Mouse (Mus musculus): ENCODE results near the gene Git2.
A peak's percentile ranks its signal among the peaks of the same experiment; 100 is the strongest.

The Git2 gene

DNA sequence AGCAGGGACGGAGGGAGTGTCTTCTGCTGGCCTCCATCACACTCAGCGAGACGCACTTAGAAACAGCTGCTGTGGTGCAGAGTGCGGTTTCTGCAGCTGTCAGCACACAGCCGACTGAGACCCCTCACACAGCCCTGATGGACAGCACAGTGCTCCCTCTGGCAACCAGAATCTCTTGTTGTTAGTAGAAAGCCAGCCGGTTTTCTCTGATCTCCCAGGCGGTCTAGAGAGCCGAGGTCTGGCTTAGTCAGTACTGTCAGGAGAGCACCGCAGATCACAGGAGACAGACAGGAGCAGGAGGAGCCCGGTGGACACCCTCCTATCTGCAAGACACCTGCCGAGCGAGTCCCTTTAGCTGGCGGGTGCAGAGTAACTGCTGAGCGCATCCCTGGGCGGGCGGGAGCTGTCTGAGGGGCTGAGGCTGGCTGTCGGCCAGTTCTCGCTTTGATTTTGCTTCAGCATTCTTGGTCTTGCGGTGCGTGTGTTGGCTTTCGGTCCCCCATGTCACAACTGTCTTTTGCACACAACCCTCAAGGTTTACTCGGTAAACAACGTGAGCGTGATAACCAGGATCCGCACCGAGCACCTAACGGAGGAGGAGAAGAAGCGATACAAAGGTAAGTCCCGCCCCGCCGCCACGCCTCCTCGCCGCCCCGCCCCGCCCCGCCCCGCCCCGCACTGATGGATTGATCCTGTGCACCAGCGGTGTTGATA is 21.1 kb upstream of the Git2 start:
- no peak for DNase-seq (ENCODE audit: low spot score in 2 of 2)

DNA sequence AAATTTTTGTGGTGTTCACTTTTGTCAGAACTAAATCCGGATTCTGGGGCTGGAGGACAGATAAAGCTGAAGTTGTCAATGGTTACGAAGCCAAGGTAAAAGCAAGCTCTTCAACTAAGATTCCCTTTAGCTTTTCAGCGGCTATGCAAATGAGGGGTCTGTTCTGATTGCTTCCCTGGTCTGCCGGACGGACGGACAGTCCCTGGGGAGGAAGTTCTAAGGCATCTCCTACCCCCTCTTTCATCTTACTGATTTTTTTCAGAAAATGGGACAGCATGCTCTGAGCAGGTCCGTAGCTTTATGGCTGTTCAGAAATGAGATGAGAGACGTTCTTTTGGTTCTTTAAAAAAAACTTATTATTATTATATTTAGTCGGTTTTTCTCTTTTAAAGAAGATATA is 20.3 kb upstream of the Git2 start:
- DNase-seq (ENCODE audit: low spot score in 2 of 2), result no peak

DNA sequence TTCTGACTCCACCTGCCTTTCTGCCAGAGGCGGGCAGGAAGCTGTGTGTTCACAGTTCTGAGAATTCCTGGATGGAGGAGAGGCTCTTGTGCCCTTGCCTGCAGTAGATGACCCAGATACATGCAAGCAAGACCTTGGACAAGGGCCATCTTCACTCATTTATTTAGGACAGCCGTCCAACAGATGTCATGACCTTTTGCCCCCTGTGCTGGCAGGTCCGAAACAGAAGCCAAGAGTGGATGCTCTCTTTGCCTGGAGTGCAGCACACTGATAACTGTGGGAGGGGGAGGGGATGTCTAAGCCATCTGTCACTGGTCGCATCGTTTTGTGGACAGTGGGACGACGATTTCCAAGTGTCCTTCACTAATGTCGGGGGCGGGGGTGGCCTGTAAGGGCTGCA is 19.9 kb upstream of the Git2 start:
- DNase-seq (ENCODE audit: low spot score in 2 of 2), result no peak

DNA sequence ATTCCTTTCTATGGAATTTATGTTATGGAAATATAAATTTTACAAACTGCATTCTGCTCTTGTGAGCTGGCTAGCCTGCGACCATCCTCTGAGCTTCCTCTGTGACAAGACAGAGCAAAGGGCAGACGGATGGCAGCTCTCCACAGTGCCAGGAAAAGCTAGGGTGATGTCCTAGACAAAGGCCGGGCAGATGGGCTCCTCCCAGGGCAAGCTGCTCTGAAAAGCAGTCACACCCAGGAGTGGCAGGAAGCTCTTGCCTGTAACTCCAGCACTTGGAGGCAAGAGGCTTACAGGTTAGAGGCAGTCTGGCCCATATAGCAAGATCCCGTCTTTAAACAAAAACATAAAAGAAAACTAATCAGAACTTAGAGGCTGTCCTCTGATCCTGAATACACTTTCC is 19.3 kb upstream of the Git2 start:
- DNase-seq (ENCODE audit: low spot score in 2 of 2), result no peak

DNA sequence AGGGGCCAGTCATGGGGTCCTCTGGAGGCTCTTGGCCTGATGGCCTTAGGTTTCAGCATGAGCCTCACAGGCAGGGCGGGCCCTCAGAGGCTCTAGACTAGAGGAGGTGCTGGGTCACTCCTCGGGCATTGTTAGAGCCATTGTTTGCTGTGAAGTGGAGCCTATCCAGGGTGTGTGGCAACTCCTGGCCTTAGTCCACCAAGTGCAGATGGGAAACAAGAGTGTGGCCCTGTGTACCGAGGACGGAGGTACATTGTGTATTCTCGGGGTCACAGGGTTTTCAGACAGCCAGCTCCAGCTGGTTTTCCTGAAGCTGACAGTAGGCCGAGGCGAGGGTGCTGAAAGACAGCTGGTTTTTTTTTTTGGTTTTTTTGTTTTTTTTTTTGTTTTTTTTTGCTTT is 18.0 kb upstream of the Git2 start:
- DNase-seq (ENCODE audit: low spot score in 2 of 2), result no peak

DNA sequence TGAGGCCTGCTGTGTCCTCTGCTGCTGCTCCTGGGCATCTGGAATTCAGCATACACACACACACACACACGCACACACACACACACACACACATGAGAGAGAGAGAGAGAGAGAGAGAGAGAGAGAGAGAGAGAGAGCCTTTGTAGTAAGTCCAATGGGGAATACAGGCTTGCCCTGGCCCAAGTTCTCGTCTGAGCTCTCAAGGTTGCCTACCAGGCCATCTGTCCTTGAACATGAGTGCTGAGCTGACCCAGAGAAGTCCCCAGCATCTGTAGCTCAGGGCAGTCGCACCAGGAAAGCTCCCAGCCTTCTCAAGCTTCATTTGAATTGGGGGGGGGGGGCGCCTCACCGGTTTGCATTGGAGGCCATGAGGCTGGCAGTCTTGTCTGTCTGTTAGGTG is 9.9 kb upstream of the Git2 start:
- no peak for DNase-seq (ENCODE audit: low spot score in 2 of 2)

DNA sequence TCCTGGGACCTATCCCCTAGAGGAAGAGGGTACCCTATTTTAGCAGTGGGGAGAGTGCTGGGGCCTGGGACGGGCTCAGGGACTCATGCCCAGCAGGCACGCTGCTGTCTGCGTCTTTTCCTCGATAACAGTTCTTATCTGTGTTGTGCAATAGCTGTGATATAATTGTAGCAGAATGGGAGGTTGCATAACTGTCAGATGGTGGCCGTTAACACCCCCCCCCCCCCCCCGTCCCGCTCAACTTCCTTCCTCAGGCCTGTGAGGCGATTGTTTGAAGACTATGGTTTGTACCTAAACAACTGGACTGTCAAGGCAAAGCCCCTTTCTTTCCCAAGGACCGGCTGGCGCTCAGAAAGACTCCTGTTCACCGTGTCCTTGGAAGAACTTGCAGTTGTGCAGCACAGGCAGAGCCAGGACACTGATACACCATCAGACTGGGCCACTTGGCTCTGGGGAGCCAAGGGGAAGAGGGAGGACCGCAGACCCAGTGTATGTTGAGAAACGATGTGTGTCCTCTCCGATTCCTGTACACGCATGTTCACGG is 9.4 kb upstream of the Git2 start:
- peak in 1 of 2 experiments; percentile 35 for DNase-seq (ENCODE audit: low spot score in 2 of 2)

DNA sequence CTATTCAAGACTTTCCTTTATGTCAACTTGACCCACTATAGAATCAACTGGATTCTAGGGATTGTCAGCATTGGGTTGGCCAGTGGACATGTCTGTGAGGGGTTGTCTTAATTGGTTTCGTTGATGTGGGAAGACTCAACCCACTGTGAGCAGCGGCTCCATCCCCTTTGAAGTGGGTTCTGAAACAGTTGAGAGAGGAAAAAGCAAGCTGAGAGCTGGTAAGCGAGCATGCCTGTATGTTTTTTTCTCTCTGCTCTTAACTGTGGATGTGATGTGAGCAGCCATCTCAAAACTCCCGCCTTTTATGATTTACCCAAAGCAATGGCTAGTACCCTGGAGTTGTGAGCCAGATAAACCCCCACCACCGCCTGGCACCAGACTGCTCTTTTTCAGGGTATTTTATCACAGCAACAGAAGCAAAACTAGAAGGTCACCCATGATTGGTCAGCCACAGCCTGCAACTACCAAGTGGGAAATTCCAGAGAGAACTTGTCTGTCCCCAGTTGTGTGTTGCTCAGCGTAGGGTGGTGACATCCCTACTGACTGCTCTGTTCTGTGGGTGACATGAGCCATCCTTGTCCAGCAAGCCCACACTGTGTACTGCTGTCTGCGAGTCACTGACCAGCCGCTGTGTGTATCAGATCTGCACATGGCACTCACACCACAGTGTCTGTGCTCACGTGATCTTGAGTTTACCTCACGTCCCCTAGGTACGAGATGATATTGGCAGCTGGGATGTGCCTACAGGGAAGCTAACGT is 8.3 kb upstream of the Git2 start:
- peak in 1 of 2 experiments; percentile 32 for DNase-seq (ENCODE audit: low spot score in 2 of 2)

DNA sequence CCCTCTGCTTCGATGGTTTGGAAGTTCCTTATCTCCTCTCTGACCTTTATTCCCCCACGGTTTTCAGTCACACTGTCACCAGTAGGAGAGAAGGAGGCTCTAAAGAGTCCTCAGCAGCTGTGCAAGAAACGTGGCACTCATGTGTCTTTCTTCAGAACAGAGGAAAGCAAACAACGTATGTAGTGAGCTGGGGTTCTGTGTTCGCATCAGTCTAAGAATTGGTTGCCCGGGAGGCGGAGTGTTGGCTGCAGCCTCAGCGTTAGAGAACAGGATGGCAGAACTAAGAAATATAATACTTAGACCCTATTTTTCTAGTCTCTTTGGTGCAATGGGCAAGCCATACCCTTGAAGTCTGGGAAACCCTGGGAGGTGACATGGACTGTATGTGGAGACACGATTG is 7.7 kb upstream of the Git2 start:
- no peak for DNase-seq (ENCODE audit: low spot score in 2 of 2)

DNA sequence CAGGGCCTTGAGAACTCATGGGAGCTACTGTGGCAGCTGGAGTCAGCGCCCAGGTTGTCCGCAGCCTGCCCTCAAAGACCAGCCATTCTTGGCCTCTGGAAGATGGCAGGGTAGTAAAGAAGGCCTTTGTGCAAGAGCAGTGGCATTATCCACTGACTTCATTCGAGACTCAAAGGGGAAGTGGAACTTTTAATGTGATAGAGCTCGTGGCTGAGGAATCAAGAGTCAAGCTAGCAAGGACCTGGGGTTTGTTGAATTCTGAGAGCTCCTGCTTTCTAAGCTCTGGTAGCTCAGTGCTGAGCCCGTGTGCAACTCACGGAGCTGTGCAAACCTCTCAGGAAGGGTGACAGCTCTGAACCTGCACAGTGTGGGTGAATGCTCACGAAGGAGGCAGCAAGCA is 5.6 kb upstream of the Git2 start:
- DNase-seq (ENCODE audit: low spot score in 2 of 2), result no peak

DNA sequence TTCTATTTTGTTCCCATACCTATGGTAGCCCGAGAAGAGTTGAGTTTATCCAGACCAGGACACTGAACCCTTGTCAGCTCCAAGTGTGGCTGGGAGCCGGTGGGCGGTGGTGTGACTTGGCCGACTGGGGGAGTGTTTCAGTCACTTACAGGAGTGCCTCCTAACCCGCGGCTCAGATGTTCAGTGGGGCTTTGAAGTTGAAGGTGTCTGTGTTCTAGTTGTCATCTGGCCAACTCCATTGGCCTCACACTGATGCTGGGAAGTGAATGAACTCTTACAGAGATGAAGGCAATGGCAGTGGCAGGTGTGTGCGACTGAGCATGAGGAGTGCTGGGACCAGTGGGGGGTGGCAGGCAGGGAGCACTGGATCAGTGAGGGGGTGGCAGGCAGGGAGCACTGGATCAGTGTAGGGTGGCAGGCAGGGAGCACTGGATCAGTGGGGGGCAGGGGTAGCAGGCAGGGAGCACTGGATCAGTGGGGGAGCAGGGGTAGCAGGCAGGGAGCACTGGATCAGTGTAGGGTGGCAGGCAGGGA is 4.7 kb upstream of the Git2 start:
- no peak for DNase-seq (ENCODE audit: low spot score in 2 of 2)

DNA sequence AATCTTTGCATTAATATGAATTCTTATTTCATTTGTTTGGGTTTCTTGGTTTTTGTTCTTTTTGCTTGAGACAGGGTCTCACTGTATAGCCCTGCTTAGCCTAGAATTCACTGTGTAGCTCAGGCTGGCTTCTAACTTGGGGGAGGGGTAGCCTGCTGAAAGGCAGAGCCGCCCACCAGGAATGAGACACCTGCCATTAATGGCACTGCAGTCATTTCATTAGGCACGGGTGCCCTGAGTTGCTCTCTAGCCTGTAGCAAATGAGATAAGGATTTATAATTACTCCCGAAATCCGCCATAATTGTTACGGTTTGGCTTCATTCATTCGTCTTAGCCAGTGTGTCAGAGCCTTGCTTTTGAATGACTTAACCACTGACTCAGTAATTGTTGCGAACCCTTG is 857 bp upstream of the Git2 start:
- peak in 1 of 2 experiments; percentile 23 for DNase-seq (ENCODE audit: low spot score in 2 of 2)

DNA sequence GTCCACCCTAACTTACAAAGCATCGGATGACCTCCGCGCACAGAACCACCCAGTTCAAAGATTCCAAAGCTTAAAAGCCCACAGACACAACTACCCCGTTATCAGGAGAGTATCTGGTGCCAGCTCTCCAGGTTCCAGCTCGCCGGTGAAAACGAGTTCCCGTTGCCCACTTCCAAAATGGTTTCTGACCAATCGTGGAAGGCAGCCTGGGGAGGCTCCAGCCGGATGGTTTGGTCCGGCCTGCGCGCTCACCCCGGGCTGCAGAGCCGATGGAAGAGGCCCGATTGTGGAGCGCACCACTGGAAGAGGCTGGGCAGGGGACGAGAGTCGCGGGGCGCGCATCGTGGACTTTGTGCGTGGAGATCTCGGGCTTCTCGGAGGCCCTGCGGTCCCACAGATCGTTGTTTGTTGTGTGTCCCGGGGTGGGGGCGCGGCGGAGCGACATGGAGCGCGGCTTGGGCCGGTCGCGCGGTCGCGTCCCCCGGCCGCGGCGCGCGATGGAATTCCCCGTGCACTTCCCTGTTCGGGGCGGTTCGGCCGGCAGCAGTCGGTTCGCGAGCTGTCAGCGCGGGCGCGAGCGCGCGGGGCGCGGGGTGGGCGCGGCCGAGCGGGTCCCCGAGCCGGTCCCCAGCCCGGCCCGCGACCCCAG is 790 bp downstream of the Git2 start, which contains the start of gene Ankrd13a:
Gene Ankrd13a, plus strand, starts transcription at position 275 of the 649 bp plus-strand sequence.
- DNase-seq (ENCODE audit: low spot score in 2 of 2), result peak; percentile 89 to 92

DNA sequence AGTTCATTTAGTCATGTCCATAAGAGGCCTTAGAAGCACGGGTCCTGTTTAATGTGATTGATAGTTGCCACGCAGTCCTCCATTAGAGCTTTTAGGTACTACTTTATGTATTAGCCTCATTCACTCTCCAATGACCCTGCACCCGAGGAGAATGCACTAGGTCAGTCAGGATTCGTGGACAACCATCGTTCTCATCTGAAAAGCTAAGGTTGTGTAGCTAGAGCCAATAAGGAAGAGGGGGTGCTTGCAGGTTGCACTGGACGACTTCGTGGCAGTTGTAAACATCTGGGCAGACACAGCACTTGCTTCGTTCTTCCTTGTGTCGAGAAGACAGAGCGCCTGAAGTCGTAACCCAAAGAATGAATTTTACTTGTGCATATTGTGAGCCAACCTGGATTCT is 1.5 kb downstream of the Git2 start:
- DNase-seq (ENCODE audit: low spot score in 2 of 2), result peak in 1 of 2 experiments; percentile 65

DNA sequence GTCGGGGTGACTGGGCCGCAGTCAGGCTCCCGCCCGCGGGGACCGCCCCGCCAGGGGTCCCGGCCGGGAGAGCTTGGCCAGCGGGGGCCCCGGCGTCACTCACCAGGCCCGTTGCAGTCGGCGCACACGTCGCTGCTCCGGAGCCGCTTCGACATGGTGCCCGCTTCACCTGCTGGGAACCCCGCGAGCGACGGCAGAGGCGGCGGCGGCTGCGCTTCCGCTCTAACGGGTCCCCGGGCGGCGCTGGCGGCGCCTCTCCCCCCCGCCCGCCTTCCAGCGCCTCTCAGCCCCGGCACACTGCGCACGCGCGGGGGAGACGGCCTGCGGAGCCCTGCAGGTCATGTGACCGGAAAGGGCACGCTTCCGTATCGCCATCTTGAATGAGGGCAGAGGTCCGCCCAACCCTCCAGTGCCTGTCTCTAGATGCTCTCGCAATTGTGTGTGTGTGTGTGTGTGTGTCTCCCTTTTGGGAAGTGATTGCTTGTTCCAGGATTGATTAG is 2.1 kb downstream of the Git2 start:
- DNase-seq (ENCODE audit: low spot score in 2 of 2), result peak; percentile 93 to 98

DNA sequence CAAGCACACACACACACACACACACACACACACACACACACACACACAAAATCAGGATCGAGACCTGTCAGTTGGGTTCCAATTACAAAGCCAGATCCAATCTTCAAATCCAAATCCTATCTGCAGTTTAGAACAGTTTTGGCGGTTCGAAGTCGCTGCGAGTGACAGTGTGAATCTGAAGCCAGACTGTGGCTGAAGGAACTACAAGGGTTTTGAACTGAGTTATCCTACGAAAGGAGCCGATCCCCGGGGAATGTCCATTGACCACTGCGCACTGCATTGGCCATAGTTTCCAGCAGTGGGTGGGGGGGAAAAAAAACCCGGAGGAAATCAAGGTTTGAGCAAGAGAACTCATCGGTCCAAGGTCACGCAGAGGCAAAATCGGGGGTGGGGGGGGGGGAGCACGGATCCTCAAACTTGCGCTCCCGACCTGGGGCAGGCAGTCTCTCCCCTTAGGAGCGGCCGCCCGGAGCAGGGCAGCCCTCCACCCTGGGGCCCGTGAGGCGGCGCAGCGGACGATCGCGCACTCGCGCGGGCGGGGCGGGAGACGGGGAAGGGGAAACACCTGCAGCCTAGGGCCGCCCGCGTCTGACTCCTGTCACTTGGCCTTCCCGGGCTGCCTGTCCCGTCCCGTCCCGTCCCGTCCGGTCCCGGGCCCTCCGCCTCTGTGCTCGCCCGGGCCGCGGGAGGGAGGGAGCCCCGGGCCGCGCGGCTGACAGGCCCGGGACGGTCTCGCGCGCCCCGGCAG is 2.7 kb downstream of the Git2 start:
- DNase-seq (ENCODE audit: low spot score in 2 of 2), result peak; percentile 71 to 83

DNA sequence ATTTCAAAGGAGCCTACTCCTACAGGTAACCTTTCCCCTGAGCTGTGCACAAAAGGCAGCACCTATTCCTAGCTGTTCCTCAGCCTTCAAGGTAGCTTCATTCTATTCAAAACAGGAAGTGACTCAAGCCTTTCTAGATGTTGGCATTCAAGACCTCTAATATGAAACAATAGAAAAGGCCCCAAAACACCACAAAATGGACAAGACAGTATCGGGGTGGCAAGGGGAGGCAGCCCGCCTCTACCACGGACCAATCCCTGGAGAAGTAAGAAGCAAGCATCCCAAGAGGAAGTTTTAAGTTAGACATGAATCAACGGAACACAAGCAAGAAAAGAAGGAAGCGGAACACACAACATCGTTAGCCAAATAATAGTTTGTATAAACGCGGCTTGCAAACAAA is 3.5 kb downstream of the Git2 start:
- peak in 1 of 2 experiments; percentile 16 for DNase-seq (ENCODE audit: low spot score in 2 of 2)

DNA sequence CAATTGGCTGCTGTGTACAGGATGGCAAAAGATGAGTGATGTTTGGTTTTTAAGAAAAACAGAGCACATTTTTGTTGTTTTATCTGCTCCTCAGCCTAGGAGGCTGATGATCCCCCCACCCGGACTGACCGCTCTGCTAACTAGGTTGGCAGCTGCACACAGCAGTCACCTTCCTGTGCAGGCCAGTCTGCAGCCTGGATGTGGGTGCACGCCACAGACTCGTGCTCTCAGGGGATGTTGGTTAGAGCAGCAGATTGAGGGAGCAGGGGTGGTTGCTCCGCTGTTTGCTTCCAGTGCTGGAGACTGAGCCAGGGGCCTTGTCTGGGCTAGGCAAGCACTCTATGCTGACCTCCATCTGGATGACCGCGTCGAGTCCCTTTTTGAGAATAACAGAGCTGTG is 5.5 kb downstream of the Git2 start:
- DNase-seq (ENCODE audit: low spot score in 2 of 2), result no peak

DNA sequence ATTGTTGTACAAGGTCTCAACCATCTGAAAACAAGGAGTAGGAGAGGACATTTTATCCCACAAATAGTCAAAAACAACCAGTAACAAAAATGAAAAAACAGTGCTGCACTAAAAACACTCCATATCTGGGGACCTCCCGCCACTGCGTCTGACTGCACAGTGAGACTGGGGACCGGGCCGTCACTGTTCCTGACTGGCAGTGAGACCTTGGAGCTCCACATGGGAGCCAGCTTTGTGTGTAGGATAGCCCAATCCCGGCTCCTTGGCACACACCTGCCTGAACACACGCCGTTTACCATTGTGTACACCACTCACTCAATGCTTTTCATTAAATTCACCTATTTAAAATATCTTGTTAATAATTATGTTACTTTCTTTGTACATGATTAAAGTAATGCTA is 8.1 kb downstream of the Git2 start:
- DNase-seq (ENCODE audit: low spot score in 2 of 2), result no peak

DNA sequence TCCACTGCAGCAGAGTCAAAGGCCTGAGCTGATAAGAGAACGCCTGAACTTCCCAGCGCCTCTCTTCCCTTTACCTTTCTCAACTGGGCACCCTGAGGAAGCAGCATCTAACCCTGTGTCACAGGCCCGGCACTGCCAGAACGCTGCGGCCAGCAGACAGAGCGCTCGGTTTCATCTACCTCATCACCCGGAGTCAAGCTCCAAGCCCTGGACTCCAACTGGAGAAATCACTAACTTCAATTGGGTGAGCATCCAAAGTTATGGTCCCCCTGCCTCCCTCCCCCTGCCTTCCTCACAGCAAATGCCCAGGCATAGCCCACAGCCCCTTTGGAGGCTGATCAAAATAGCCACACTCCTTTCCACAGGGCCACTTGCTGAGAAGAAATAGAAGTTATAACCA is 8.6 kb downstream of the Git2 start:
- DNase-seq (ENCODE audit: low spot score in 2 of 2), result no peak

Data from spleen, postnatal 10 days (tissue).